Mouse (Mus musculus): ENCODE data around the gene Yeats4. TPM values are rescaled to one million over a fixed set of nuclear protein-coding genes. Genes with fewer than 3 reads are reported as not detected.

Yeats4 gene
- polyA plus RNA-seq (2012; rRNA removed), result 108 and 114 TPM in 2 replicates

DNA sequence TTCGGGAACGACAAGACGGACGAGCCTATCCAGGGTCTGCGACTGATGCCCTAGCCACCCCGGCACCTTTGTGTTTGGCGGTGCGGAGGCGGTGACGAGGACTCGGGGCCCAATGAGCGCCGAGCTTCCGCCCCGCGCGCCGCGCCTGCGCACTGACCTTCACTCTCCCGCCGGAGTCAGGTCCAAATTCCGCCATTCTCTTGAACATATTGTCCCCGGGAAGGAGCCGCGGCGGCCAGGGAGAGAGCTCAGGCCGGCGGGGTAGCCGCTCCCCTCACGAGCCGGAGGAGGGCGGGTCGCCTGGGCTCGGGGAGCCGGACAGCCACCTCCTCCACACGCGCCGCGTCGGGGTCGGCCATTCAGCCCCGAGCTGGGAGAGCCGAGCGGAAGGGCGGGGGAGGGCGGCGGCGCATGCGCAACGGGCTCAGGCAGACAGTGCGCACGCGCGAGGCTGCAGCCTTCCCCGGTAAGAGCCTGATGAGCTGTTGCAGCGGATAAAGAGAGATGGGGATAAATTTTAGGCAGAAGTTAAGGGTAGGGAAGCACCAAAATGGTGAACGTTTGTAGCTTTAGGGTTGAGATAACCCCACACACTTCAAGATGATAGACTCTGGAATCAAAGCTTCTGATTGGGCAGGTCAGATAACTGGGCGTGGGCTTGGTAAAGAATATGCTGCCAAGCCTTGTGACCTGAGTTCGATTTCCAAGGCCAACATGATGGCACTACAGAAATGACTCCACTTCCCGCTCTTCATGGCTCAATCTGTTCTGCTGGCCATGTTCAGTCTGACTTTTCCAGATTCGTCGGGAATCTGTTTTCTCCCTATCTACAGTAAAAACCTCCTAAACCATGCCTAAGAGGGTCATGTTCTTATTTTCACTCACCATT lies at the start of gene Yeats4:
Gene Yeats4, minus strand, starts transcription at position 406 of the 889 bp plus-strand sequence.

GRCm38 (mm10) chr10:117238603-117239002 lies 14.3 kb upstream of the Yeats4 start, which contains the start of gene 9530003J23Rik:
9530003J23Rik (minus strand) TSS chr10:117238703.

Other genes starting within 250 kb of the Yeats4 start
- 0.05 and 0.24 TPM in 2 replicates for gene Best3, start 238.2 kb downstream of the Yeats4 start, polyA plus RNA-seq (2012; rRNA removed)
- gene Lrrc10, start 179.2 kb downstream of the Yeats4 start, polyA plus RNA-seq (2012; rRNA removed), result 0.06 TPM in 1 of 2 replicates, not detected in the other
- gene Cct2, start 160.7 kb downstream of the Yeats4 start, polyA plus RNA-seq (2012; rRNA removed), result 260 and 261 TPM in 2 replicates
- 31.0 and 31.2 TPM in 2 replicates for gene Frs2, start 76.0 kb downstream of the Yeats4 start, polyA plus RNA-seq (2012; rRNA removed)
- gene 9530003J23Rik, start 14.2 kb upstream of the Yeats4 start, polyA plus RNA-seq (2012; rRNA removed), result not detected in 2 replicates
- gene Lyz2, start 57.8 kb upstream of the Yeats4 start, polyA plus RNA-seq (2012; rRNA removed), result 9.0 and 9.8 TPM in 2 replicates
- gene Lyz1, start 68.4 kb upstream of the Yeats4 start, polyA plus RNA-seq (2012; rRNA removed), result 0.10 and 0.13 TPM in 2 replicates
- gene Cpsf6, start 155.5 kb upstream of the Yeats4 start, polyA plus RNA-seq (2012; rRNA removed), result 115 and 119 TPM in 2 replicates